Mouse (Mus musculus) neural tube, embryonic 15.5 days (tissue): ENCODE results near the gene P2rx4. TPM values are rescaled to one million over a fixed set of nuclear protein-coding genes. Genes with fewer than 3 reads are reported as not detected.

ENCODE experiments used
- ATAC-seq: fragments of 200-750 bp; cut with Nextera tagmentation; 2 replicates; pipeline ENCODE4 v1.8.0; 2017; ENCODE audit warnings: mild to moderate bottlenecking, moderate TSS enrichment, moderate library complexity; ENCODE audit not compliant: low FRiP score
- H3K27ac ChIP-seq: fragments of 300-500 bp; sonication (generic); replicated peaks from 2 replicates; pipeline ENCODE4 v1.5.1; 2015; ENCODE audit warnings: mild to moderate bottlenecking, inconsistent platforms
- H3K27me3 ChIP-seq: fragments of 300-500 bp; sonication (generic); replicated peaks from 2 replicates; pipeline ENCODE4 v1.6.1; 2015; ENCODE audit warnings: inconsistent platforms
- H3K36me3 ChIP-seq: fragments of 300-500 bp; sonication (generic); 2 replicates; pipeline ENCODE4 v1.6.1; 2015; ENCODE audit warnings: inconsistent platforms
- H3K4me1 ChIP-seq: fragments of 300-500 bp; sonication (generic); 2 replicates; pipeline ENCODE4 v1.6.1; 2015; ENCODE audit warnings: inconsistent platforms
- H3K4me2 ChIP-seq: fragments of 300-500 bp; sonication (generic); 2 replicates; pipeline ENCODE4 v1.6.1; 2015; ENCODE audit warnings: inconsistent platforms, mild to moderate bottlenecking, moderate library complexity
- H3K4me3 ChIP-seq: fragments of 300-500 bp; sonication (generic); replicated peaks from 2 replicates; pipeline ENCODE4 v1.5.1; 2015; ENCODE audit warnings: mild to moderate bottlenecking, inconsistent platforms
- H3K9ac ChIP-seq: fragments of 300-500 bp; sonication (generic); replicated peaks from 2 replicates; pipeline ENCODE4 v1.6.1; 2015; ENCODE audit warnings: mild to moderate bottlenecking, inconsistent platforms
- H3K9me3 ChIP-seq: fragments of 300-500 bp; sonication (generic); replicated peaks from 2 replicates; pipeline ENCODE4 v1.6.1; 2016; ENCODE audit warnings: inconsistent platforms
- WGBS: fragments of 180-500 bp; shearing (Covaris S2); methylation state at CpG from one replicate; pipeline ENCODE4 v1.1.7; 2015; ENCODE audit warnings: mixed read lengths; 5-methylcytosine and 5-hydroxymethylcytosine counted together
- polyA plus RNA-seq: library from polyadenylated mRNA; unstranded; fragments of >200 nt; fragmentation: Nextera tagmentation; extraction: Ambion mirVana; gene quantifications from 2 replicates; pipeline ENCODE4 v1.2.1, GENCODE M21; 2015

The P2rx4 gene
- polyA plus RNA-seq, 1 experiment from 2014 or later, result 14.7 TPM

DNA sequence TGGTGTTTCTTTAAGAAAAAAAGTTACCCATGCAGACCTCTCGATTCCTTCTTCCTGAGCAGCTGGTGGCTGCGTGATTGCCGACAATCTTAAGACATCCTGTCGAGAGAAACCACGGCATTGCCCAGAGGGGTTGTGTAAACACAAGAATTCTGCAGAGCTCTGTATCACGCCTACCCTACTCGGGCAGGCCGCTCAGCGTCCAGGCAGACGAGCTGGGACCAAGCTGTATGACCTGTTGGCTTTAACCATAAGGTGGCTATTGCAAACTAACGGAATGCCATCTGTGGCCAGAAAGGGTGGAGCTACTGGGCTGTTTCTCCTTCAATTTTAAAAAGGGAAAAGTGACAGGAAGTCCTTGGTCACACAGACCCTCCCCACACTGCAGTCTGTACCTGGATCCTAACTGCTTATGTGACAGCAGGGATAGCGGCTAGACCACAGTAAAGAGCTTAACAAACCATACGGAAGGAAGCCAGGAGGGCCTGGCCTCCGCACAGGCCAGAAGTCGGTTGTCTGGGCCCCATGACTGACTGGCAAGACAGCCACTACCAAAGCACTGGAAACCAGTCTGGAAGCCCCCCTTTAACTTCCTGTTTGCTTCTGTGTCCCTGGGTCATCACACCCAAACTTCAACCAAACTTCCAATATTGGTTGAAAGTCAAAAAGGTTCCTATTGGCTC, 24.8 kb downstream of the P2rx4 start:
- H3K9ac ChIP-seq, result no peak overlapping the region
- 76% methylated on average over 15 of the region's 15 CpGs for WGBS
- no peaks in the 10 kb centered on the region for H3K9me3 ChIP-seq
- H3K4me1 ChIP-seq, result peaks cover 7% of the 10 kb centered on the region; the same call in 1 of the 2 replicates
- H3K27me3 ChIP-seq, result no peaks in the 10 kb centered on the region
- H3K36me3 ChIP-seq, result peaks cover 24% of the 10 kb centered on the region
- H3K27ac ChIP-seq, result no peak overlapping the region
- ATAC-seq, result no peak
- H3K4me2 ChIP-seq, result no peak overlapping the region; the same call in 1 of the 2 replicates
- no peak overlapping the region for H3K4me3 ChIP-seq

DNA sequence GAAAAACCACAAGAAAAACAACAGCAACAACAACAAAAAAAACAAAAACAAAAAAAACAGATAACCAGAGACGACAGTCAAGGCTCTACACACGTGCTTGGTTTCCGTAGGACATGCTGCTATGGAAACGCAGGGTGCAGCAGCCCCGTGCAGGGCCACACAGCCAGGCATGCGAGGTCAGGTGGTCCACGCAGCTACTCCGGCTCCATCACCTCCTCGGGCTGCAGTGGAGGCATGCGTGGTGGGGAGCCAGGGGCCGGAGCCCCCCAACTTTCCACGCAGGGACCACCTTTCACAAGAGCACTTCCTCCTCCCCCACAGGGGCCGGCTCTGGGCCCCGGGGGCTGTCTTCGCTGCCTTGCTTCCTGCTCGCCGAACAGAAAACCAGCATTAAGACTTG, 26.5 kb downstream of the P2rx4 start:
- Histone ChIP-seq H3K4me1 (peaks cover 7% of the 10 kb centered on the region; the same call in 1 of the 2 replicates), H3K9me3 (no peaks in the 10 kb centered on the region), H3K4me2 (no peak overlapping the region), H3K9ac (no peak overlapping the region), H3K27me3 (no peaks in the 10 kb centered on the region), H3K36me3 (peaks cover 24% of the 10 kb centered on the region), H3K4me3 (no peak overlapping the region), H3K27ac (no peak overlapping the region)
- no peak for ATAC-seq
- WGBS, result 75% methylated on average over 17 of the region's 17 CpGs

DNA sequence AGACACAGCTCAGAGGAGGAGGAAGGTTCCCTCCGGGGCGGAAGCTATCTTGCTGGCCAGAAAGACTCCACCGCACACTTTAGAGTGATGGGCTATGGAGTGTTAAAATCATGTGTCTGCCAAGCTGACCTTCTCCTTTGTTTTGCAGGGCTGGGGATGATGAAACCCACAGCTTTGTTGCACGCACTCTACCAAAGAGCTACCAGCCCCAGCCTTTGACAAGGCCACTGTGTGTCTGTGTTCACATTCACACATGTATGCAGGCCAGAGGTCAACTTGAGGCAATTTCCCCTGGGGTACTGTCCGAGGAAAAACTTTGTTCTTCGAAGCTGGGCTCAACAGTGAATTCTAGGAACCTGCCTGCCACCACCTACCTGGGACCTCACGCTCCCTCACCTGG, 28.5 kb downstream of the P2rx4 start:
- no peak overlapping the region for H3K9ac ChIP-seq
- WGBS, result 86% methylated on average over 7 of the region's 7 CpGs
- H3K4me3 ChIP-seq, result no peak overlapping the region
- H3K27me3 ChIP-seq, result no peaks in the 10 kb centered on the region
- H3K27ac ChIP-seq, result no peak overlapping the region
- peaks cover 27% of the 10 kb centered on the region for H3K36me3 ChIP-seq
- ATAC-seq, result no peak
- H3K4me2 ChIP-seq, result no peak overlapping the region
- H3K9me3 ChIP-seq, result no peaks in the 10 kb centered on the region
- peaks cover 7% of the 10 kb centered on the region; the same call in 1 of the 2 replicates for H3K4me1 ChIP-seq

DNA sequence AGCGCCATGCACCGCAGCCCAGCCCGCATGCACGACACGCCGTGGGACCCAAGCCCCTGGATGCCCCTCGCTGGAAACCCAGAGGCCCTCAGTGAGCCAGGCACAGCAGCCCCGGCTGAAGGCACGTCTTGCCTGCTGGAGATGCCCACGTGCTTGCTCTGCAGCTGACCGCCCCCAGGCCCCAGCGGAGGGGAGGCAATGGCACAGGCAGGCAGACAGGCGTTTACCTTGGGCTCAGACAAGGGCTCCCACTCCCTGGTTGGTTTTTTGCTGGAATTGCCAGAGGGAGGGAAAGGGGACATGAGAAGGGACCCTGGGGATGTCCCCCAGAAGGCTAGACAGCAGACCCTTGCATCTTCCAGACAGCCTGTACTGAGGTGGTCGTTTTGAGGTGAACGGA, 29.4 kb downstream of the P2rx4 start:
- Histone ChIP-seq H3K27ac (no peak overlapping the region), H3K27me3 (no peaks in the 10 kb centered on the region), H3K4me1 (peaks cover 7% of the 10 kb centered on the region; the same call in 1 of the 2 replicates), H3K4me3 (no peak overlapping the region), H3K9ac (no peak overlapping the region), H3K9me3 (no peaks in the 10 kb centered on the region), H3K36me3 (peaks cover 36% of the 10 kb centered on the region), H3K4me2 (no peak overlapping the region)
- ATAC-seq, result no peak
- WGBS, result 90% methylated on average over 15 of the region's 15 CpGs

DNA sequence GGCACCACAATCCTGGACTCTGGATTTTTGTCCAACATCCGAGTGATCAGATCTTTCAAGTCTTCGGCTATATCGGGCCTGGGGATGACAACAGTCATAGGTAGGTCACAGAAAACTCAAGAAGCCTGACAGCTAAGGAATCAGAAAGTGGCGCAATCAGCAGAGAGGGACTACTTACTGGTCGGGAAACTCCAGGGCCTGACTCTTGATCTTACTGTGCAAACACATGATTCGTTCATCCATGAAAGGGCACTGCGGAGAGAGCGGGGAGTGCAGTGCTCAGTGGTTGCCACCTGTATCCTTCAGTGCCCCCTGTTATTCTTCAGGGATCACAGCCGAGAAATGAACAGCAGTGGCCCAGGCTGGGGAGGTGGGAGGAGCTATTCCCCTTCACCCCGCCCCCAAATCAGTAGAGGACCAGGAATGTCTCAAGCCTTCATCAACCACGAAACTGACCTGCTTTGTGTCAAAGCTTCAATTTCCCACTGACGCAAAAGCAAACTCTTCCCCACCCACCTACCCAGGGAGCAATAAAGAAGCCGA, 36.6 kb downstream of the P2rx4 start:
- Histone ChIP-seq H3K4me3 (no peak overlapping the region), H3K4me1 (no peaks in the 10 kb centered on the region), H3K9ac (no peak overlapping the region), H3K36me3 (peaks cover 79% of the 10 kb centered on the region), H3K27me3 (no peaks in the 10 kb centered on the region), H3K27ac (no peak overlapping the region), H3K9me3 (no peaks in the 10 kb centered on the region), H3K4me2 (no peak overlapping the region)
- WGBS, result 87% methylated on average over 13 of the region's 13 CpGs
- ATAC-seq, result no peak

DNA sequence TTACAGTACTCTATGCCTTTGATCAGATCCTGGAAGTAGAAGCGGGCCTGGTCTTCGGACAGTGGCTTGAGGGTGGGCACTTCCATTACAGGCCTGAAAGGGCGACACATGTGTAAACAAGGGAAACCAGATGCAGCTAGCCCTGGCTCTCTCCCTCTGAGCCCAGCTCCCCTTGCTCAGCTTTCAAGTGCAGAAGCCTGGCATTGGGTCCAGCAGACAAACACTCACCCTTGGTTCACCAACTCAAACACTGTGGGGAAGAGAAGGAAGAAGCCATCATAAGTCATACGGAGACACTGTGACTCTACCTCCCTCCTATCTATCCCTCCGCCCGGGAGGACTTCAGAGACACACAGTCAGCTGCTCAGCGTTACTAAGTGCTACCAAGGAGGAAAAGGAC, 40.6 kb downstream of the P2rx4 start:
- Histone ChIP-seq H3K27me3 (no peaks in the 10 kb centered on the region), H3K9ac (no peak overlapping the region), H3K4me2 (no peak overlapping the region), H3K36me3 (peaks cover 80% of the 10 kb centered on the region), H3K27ac (no peak overlapping the region), H3K9me3 (no peaks in the 10 kb centered on the region), H3K4me3 (no peak overlapping the region), H3K4me1 (no peaks in the 10 kb centered on the region)
- 86% methylated on average over 7 of the region's 7 CpGs for WGBS
- no peak for ATAC-seq

DNA sequence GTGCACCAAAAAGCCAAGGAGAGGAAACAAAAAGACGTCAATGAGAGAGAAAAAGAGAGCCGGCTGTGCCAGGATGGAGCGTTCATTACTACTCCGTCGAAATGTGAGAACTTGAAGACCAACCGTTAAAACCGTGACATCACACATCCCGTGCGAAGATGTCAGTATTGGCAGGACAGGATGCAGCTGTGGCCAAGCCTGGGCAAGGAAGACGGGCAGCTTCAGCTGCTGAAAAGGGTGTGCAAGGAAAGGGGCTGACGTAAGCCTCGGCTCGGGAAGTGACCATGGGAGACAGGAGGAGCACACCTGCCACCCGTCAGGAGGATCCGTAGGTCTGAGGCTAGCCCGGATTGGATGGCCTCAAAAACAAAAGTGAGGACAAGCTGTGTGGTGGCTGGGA, 47.1 kb downstream of the P2rx4 start:
- H3K4me1 ChIP-seq, result no peaks in the 10 kb centered on the region
- no peak for ATAC-seq
- H3K27me3 ChIP-seq, result no peaks in the 10 kb centered on the region
- WGBS, result 89% methylated on average over 16 of the region's 16 CpGs
- H3K4me3 ChIP-seq, result no peak overlapping the region
- H3K9ac ChIP-seq, result no peak overlapping the region
- H3K9me3 ChIP-seq, result no peaks in the 10 kb centered on the region
- no peak overlapping the region for H3K4me2 ChIP-seq
- peaks cover 81% of the 10 kb centered on the region for H3K36me3 ChIP-seq
- H3K27ac ChIP-seq, result no peak overlapping the region

DNA sequence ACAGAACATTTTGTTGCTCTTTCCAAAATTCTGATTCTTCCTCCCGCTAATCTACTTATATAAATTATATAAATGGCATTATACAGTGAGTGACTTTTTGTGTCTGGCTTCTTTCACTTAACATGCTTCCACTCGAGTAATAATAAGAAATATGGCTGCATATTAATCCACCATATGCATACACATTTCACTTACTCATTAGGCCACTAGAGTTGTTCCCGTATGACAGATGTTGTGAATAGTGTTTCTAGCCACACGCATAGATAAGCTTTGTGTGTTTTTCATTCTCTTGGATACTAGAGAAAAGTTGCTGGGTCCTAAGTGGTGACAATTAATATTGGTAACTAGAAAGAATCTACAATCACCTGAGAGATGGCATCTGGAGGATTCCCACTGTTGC, 48.3 kb downstream of the P2rx4 start:
- peaks cover 74% of the 10 kb centered on the region for H3K36me3 ChIP-seq
- no peak for ATAC-seq
- H3K27me3 ChIP-seq, result no peaks in the 10 kb centered on the region
- no peak overlapping the region for H3K9ac ChIP-seq
- H3K9me3 ChIP-seq, result no peaks in the 10 kb centered on the region
- no peaks in the 10 kb centered on the region for H3K4me1 ChIP-seq
- no peak overlapping the region for H3K4me3 ChIP-seq
- WGBS, result 97% methylated on average over 4 of the region's 4 CpGs
- H3K27ac ChIP-seq, result no peak overlapping the region
- no peak overlapping the region for H3K4me2 ChIP-seq

DNA sequence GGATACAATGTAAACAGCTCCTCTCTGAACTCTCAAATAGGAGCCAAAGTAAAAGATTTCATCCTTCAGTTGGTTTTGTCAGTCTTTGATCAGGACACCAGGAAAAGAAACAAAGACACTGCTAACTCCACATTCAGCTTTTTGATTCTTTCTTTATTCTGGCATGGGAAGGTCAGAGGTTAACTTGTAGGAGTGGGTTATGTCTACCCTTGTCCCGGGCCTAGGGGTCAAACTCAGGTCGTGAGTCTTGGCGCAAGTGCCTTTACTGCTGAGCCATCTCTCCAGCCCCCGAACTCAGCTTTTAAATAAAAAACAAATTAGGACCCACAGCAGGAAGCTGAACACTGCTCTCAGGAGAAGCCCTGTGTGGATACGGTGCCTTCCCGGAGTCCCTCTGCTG, 48.8 kb downstream of the P2rx4 start:
- Histone ChIP-seq H3K27me3 (no peaks in the 10 kb centered on the region), H3K9ac (no peak overlapping the region), H3K9me3 (no peaks in the 10 kb centered on the region), H3K36me3 (peaks cover 71% of the 10 kb centered on the region), H3K4me3 (no peak overlapping the region), H3K4me1 (no peaks in the 10 kb centered on the region), H3K27ac (no peak overlapping the region), H3K4me2 (no peak overlapping the region)
- WGBS, result 45% methylated on average over 6 of the region's 6 CpGs
- no peak for ATAC-seq

DNA sequence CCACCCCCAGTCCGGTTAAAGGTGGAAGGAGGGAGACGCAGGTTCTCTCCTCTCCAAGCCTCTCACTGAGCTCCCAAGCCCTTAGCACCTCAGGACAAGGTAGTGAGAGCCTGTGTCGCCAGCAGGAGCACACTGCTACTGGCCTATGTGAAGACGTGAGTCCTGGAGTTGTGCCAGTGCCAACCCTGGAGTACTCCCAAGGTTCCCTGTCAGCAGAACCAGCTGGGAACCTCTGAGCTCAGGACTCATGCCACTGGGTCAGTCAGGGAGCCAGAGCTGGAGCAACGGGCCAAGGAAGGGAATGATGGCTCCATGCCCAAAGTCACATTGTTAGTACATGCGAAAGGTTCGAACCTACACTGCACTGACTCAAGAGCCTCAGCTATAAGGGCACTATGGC, 49.3 kb downstream of the P2rx4 start:
- ATAC-seq, result no peak
- Histone ChIP-seq H3K4me3 (no peak overlapping the region), H3K9me3 (no peaks in the 10 kb centered on the region), H3K9ac (no peak overlapping the region), H3K27ac (no peak overlapping the region), H3K27me3 (no peaks in the 10 kb centered on the region), H3K4me2 (no peak overlapping the region), H3K36me3 (peaks cover 65% of the 10 kb centered on the region), H3K4me1 (no peaks in the 10 kb centered on the region)
- 87% methylated on average over 7 of the region's 7 CpGs for WGBS

DNA sequence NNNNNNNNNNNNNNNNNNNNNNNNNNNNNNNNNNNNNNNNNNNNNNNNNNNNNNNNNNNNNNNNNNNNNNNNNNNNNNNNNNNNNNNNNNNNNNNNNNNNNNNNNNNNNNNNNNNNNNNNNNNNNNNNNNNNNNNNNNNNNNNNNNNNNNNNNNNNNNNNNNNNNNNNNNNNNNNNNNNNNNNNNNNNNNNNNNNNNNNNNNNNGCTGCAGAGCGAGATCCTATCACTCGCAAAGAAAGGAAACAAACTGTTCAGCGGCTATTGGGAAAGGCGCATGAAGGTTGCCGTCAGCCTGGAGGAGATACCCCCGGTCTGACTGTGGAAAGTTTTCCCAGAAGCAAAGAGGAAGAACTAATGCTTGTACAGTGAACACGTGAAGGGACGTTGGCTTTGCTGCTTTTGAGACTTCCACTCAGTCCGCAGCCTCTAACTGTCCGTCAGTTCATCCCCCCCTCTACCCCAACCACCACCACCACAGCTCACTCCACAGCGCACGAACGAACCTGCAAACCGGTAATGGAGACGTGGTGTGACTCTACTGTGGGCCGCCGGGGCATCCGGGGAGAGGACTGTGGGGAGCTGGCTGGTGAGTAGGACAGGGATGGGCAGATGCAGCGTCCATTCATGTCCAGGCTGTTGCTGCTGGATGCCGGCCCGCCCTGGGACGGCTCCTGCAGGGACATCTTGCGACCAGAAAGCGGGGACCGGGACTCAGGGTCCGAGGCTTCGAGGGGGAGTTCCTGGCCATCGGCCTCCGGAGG, 56.1 kb downstream of the P2rx4 start:
- Histone ChIP-seq H3K36me3 (peaks cover 31% of the 10 kb centered on the region), H3K9ac (no peak overlapping the region), H3K27me3 (no peaks in the 10 kb centered on the region), H3K27ac (no peak overlapping the region), H3K4me2 (no peak overlapping the region), H3K4me3 (no peak overlapping the region), H3K9me3 (no peaks in the 10 kb centered on the region), H3K4me1 (no peaks in the 10 kb centered on the region)
- 88% methylated on average over 29 of the region's 29 CpGs for WGBS
- no peak for ATAC-seq

DNA sequence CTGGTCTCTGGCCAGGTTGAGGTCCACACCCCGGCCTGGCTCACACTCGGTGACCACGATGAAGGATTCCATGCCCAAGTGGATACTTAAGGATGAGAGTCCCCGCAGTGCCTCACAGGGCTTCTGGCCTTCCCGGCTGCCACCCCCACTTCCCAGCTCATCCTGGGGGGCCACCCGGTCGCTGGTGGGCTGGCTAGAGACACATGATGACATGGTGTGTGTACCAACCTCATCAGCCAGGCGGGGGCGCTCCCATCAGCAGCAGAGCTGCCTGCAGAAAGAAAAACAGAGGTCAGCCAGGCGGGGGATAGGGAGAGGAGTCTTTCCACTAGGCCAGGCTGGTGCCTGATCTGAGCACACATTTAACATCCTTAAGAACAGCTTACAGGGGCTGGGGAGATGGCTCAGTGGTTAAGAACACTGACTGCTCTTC, 56.7 kb downstream of the P2rx4 start:
- no peak for ATAC-seq
- Histone ChIP-seq H3K9me3 (no peaks in the 10 kb centered on the region), H3K4me2 (no peak overlapping the region), H3K27ac (no peak overlapping the region), H3K9ac (no peak overlapping the region), H3K27me3 (no peaks in the 10 kb centered on the region), H3K4me1 (no peaks in the 10 kb centered on the region), H3K4me3 (no peak overlapping the region), H3K36me3 (peaks cover 25% of the 10 kb centered on the region)
- WGBS, result 60% methylated on average over 10 of the region's 10 CpGs
